Mouse (Mus musculus) frontal cortex, postnatal 36 days (tissue): ENCODE data around the gene Grk6.

ENCODE experiments used
- DNase-seq, 2 experiments: peaks; one replicate each; pipeline ENCODE4 v3.0.0; 2022; ENCODE audit warnings: low spot score in 2 of 2

Gene Grk6

GRCm38 (mm10) chr13:55464027-55464884 lies 19.4 kb downstream of the Grk6 start, which contains the start of gene Prr7:
TSS of gene Prr7 (plus strand) at chr13:55464267.
- peak; percentile 77 for DNase-seq

GRCm38 (mm10) chr13:55465184-55465583 lies 20.3 kb downstream of the Grk6 start:
- DNase-seq: peak in 1 of 2 experiments; percentile 42

DNA sequence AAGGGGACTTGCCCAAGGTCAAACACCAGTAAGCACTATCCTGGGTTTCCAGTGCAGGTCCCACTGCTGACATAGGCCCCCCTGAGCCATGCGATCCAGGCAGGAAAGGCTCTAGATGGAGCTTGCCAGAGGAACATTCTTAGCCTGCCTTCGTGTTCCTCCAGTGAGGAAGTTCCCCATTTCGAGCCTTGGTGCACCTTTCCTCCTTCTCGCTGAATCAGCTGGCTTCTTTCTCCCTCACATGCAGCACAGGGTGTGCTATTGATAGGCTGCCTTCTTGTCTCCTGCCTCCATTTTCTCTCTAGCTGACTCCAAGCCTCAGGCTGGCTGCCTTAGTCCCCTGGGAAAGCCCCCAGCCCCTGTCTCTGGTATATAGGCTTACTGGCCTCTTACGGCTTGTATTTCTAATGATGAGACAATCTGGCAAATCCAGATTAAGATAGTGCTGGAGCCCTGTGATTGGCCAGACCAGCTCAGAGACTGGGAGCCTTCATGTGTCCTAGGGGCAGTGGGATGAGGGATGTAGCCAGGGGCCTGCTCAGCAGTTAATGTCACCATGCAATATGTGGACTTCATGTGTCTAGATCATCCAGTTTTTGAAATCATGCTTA lies 21.1 kb downstream of the Grk6 start:
- DNase-seq: peak in 1 of 2 experiments; percentile 41

- peak; percentile 11 to 24 for DNase-seq
Observed at GRCm38 (mm10) chr13:55468851-55469560, 24.1 kb downstream of the Grk6 start.

DNA sequence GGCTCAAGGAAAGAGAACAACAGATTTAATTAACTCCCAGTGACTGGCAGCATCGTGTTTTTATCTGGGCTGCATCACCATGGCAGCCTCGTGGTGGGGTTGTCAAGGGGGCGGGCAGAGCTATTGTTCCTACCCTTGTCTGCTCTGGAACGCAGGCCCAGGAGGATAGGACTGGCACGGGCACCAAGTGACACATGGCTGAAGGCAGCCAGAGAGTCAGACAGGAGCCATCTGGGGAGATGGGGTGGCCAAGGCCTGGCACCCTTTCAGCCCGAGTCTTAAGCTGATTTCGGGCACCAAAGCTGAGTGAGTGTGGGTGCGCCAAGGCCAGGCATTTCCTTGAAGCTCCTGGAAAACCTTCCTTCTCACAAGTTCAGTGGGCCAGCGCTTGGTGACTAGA lies 25.5 kb downstream of the Grk6 start:
- DNase-seq: peak; percentile 44 to 47

DNA sequence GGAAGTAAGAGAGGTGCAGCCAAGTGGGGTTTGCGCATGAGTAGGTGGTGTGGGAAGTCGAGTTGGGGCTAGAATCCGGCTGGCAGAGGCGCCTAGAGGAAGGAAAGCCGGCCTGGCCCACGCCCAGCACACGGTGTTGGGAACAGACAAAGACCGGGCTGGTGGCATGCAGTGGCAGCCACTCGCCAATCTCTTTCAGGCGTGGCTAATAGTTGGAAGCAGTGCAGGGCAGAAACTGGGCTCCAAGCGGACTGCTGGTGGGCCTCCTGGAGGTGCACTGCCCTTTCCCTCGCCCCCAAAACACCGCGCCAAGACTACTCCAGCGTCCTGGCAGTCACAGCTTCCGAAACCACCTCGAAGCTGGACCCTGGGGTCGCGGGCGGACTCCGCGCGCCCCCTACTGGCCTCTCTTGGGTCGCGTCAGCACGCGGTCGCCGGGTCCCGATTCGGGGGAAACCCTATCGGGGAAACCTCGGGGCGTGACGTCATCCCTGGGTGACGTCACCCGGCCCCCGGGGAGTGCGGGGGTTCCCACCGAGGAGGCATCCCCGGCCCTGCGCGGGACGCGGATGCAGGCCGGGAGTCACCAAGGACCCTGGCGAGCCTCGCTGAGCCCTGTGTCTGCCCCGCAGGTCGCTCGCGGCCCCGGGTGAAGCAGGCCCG lies 26.4 kb downstream of the Grk6 start:
- peak; percentile 76 to 81 for DNase-seq

GRCm38 (mm10) chr13:55471819-55472131 lies 26.9 kb downstream of the Grk6 start:
- no peak for DNase-seq

- DNase-seq: peak; percentile 81
Observed at GRCm38 (mm10) chr13:55472132-55473022, 27.5 kb downstream of the Grk6 start.

DNA sequence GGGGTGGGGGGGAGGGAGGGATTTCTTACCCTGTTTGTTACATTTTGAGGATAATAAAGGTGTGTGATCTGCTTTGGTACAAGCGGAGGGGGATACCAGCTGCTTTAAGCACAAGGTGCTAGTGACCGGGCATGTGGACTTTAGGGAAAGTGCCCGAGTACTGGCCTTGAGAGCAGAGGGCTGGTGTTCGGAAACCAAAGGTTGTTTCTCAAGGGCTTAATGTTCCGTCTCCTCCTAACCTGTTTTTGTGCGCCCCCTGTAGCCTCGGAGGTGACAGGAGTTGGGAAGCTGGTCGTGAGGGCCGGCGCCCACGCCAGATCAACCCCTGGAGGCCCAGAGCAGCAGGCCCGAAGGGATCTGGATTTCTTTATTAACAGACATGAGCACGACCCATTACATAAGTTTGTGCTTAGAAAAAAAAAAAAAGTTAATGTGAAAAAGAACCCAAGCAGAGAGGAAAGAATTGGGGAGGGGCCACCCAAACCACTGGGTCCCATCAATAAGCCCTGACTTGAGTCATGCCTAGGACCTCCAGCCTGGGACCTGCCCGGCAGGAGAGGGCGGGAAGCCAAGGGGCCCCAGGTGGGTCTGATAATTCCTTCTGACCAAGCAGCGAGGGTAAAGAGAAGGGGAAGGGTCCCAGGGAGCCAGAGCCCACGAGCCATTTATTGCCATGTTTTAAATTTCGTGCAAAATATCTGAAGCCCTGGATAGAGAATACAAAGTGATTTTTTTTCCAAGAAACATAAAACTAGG lies 28.4 kb downstream of the Grk6 start:
- DNase-seq: peak in 1 of 2 experiments; percentile 36

GRCm38 (mm10) chr13:55473961-55474360 lies 29.1 kb downstream of the Grk6 start:
- DNase-seq: peak in 1 of 2 experiments; percentile 30

GRCm38 (mm10) chr13:55474621-55475069 lies 29.8 kb downstream of the Grk6 start:
- DNase-seq: peak in 1 of 2 experiments; percentile 81

- DNase-seq: peak in 1 of 2 experiments; percentile 14
Observed at GRCm38 (mm10) chr13:55475750-55476149, 30.9 kb downstream of the Grk6 start.

- DNase-seq: no peak
Observed at GRCm38 (mm10) chr13:55476256-55476655, 31.4 kb downstream of the Grk6 start.

DNA sequence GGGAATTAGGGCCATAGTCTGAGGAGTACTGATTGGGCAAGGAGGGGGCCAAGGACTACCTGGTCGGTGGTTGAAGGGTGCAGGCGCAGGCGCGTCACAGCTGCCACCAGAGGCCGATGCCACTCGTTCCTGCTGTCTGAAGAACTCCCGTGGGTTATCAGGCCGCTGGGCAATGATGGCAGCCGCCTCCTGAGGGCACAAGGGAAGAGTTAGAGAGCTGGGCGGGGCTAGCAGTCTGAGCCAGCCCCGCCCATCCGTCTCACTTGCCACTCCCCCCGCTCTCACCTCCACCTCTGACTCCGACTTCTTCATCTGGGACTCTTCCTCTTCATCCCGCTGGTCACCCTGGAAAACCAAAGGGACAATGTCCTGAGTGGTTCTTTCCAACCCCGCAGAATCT lies 32.6 kb downstream of the Grk6 start:
- DNase-seq: no peak

- peak in 1 of 2 experiments; percentile 68 for DNase-seq
Observed at GRCm38 (mm10) chr13:55478036-55478435, 33.2 kb downstream of the Grk6 start.

DNA sequence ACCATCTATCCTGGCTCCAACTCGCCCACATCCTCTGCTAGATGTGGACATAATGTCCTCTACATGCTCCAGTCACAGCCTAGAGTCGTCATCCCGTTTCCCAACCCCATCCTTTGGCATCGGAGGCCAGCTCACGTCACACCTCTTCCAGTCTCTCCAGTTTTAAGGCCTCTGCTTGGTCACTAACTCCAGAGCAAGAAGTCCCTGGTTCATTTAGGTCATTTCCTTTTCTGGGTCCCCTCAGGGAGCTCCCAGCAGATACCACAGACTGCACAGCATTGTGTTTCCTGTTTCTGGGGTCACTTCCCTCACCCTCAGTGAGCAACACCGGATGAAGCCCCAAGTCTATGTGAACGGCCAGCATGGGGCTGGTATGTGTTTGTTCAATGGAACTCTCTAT lies 34.1 kb downstream of the Grk6 start:
- DNase-seq: peak in 1 of 2 experiments; percentile 23

GRCm38 (mm10) chr13:55479929-55480328 lies 35.1 kb downstream of the Grk6 start:
- DNase-seq: no peak

DNA sequence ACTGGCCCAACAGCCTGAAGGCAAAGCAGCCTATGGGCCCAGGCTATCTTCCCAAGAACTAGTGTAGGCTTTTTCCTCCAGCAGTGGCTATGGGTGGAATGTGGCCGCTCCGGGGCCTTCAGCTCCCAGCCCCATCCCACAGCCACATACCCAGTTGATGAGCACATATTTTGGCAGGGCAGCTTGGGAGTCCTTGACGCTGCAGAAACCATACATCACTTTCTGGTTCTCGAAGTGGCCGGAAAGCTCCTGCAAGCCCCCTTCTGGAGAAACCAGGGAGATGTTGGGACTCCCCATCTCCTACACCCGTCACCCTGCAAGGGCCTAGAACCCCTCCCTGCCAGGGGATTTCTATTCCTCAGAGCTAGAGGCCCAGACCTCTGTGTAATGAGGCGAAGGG lies 37.7 kb downstream of the Grk6 start:
- peak in 1 of 2 experiments; percentile 16 for DNase-seq

GRCm38 (mm10) chr13:55483071-55483470 lies 38.2 kb downstream of the Grk6 start:
- no peak for DNase-seq

- DNase-seq: peak; percentile 89 to 96
Observed at GRCm38 (mm10) chr13:55483593-55483992, 38.7 kb downstream of the Grk6 start.
